Mouse (Mus musculus): Measurements from ENCODE around the gene Gpr37l1.

GRCm38 (mm10) chr1:135173311-135173710, 5.8 kb upstream of the Gpr37l1 start:
- TF ChIP-seq POLR2A (IDR thresholded peaks at IDR 0.05; ENCODE audit: insufficient read depth, low read depth, low read length) (no peak), CTCF (IDR thresholded peaks at IDR 0.05) (no peak), EP300 (IDR thresholded peaks at IDR 0.05; ENCODE audit: insufficient read depth, low read depth, low read length) (no peak)

All from heart, adult 2 months (tissue).